Mouse (Mus musculus) brain, embryonic 14.5 days (tissue): ENCODE measurements at regions not wholly inside any gene's neighbourhood (a gene's known extent, or its start where the extent isn't known, plus 50 kb on each side); places are given as distances from the start of the nearest gene placed in this dataset.

ENCODE experiments used
- DNase-seq: peaks from one replicate; pipeline ENCODE4 v3.0.0-alpha.2; 2011; ENCODE audit warnings: low read depth
- CTCF ChIP-seq: fragments of 200-500 bp; IDR thresholded peaks from 2 replicates; pipeline ENCODE4 v1.5.1; 2012; ENCODE audit warnings: inconsistent platforms, mild to moderate bottlenecking, moderate library complexity, borderline replicate concordance; ENCODE audit not compliant: insufficient read depth, insufficient read length; ENCODE audit errors: extremely low read depth
- POLR2A ChIP-seq: fragments of 200-500 bp; IDR thresholded peaks from 2 replicates; pipeline ENCODE4 v1.6.1; 2012; ENCODE audit warnings: mild to moderate bottlenecking, inconsistent platforms, borderline replicate concordance; ENCODE audit not compliant: poor library complexity, insufficient read depth, insufficient read length, severe bottlenecking; ENCODE audit errors: extremely low read depth

DNA sequence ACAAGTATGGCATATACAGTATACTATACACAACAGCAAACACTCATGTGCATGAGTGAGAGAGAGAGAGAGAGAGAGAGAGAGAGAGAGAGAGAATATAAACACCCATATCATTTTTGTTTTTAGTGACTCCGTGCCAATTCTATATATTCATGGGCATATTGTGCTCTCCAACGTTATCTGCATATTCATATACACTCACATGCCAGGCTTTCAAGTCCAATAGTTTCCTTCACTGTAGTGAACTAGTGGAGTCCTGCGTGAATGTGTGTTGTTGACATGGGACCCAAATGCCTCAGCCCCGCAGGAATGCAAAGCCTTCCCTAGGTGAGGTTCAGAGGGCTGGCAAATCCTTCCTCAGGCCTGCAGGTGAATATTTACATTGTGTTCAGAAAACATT lies 53.4 kb upstream of the Nab1 start:
- no peak for DNase-seq
- TF ChIP-seq POLR2A, result no peak
- no peak for TF ChIP-seq CTCF

DNA sequence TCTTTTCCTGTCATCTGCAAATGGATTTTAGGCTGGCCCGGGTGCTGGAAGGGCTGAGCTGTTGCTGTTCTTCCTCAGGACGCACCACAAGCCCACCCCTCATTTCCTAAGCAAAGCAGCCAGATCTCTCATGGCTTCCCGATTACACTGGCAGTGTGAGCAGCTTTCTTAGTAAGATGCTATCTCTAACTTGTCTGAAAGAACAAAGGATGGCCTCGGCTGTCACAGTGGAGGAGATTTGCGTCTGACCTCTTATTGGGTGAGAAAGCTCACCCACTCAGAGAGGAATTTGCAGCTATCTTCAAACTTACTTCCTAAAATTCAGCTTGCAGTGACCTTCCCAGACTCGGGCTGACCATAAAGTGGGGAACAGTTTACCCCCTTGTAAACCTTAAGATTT lies 64.7 kb upstream of the Nemp2 start:
- DNase-seq, result no peak
- TF ChIP-seq CTCF (no peak), POLR2A (no peak)

DNA sequence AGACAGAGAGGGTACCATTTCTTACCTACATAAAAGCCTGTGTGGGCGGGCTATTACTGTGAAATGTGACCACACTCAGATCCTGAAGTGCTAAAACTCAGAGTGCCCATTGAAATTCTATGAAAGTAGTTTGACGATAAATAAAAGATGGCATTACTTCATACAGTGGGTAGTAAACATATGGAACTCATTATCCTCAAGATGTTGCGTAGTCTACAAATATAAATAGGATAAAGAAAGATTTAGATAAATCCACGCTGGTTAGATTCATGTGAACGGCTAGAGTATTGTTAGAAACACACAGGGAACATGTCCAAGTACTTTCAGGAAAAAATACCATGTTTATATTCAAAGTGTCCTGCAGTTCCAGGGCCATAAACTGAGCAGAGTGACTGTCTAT lies 58.8 kb upstream of the Nemp2 start:
- no peak for DNase-seq
- TF ChIP-seq CTCF (no peak), POLR2A (no peak)

DNA sequence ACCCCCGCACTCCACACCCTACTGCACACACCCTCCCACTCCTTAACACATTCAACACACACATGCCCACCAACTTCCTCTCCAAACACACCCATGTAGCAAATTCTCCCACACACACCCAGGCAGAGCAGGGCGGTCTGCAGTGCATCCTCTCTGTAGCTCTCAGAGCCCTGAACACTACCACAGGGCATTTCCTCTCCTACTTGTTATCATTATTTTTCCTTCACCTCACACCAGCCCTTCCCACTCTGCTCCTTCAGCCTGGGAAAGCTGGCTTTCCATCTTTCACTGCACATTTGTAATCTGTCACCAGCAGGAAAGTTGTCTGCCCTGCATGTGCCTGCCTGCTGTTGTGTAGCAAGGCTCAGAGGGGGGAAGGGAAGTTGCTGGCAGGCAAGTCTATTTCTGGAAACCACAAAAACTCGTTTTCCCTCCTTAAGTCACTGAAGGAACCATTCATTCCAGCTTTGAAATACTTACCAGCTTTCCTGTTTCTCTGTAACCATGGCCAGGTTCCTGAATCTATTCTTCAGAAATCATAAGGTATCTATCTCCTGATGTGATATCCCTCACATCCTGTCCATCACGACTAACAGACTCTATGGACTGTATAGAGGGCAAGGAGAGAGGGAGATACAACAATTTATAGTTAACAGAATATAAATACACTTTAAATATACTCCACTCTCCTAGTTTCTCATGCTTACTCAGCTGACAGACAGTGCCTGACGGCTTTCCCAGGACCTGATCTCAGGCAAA lies 52.0 kb upstream of the Nemp2 start:
- TF ChIP-seq CTCF (no peak), POLR2A (no peak)
- DNase-seq, result peak; percentile 86

DNA sequence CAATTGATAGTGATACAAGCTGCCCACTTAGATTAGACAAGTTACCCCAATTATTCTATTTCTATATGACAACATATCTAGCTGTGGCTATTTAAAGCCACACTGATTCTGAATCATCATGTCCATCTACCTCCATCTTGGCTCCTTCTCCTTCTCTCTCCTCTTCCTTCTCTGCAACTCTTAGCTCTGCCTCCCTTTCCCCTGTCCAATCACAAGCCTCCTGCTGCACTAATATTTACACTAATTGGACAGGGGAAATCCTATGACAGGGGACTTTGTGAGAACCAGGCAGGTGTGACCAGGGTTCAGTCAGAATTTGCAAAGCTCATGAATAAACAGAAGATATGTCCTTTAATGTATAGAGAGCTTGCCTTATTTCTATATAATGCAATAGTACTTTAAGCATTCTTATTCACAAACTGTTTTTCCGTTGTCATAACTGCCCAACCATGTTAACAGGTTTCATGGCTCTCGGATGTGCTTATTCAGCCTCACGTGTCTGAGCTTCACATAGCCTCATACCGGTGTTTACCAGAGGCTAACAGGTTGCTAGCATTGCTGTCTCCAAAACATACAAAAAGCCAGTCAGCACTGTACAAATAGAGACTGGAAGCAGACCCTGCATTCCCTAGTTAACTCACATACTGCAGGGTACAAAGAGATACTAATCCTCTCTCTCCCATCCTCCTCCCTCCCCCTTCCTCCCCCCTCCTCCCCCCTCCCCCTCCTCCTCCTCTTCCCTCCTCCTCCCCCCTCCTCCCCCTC lies 50.2 kb upstream of the Nemp2 start:
- no peak for DNase-seq
- TF ChIP-seq POLR2A (no peak), CTCF (no peak)
